Mouse (Mus musculus): Measurements from ENCODE around the gene Trp53bp2. TPM values are rescaled to one million over a fixed set of nuclear protein-coding genes. Genes with fewer than 3 reads are reported as not detected.

Trp53bp2 gene
- polyA plus RNA-seq, 1 experiment, result 12.5 TPM

GRCm38 (mm10) chr1:182399908-182400307 is 9.1 kb upstream of the Trp53bp2 start:
- H3K4me1 ChIP-seq (ENCODE audit: control insufficient read depth, insufficient read depth, low read length), result no peaks in the 10 kb centered on the region
- H3K27ac ChIP-seq (ENCODE audit: insufficient read depth, low read depth, low read length), result no peak overlapping the region
- H3K4me3 ChIP-seq (ENCODE audit: insufficient read depth, low read length), result no peak overlapping the region
- TF ChIP-seq CTCF (IDR thresholded peaks at IDR 0.05; ENCODE audit: low read depth, low read length), result no peak
- TF ChIP-seq POLR2A (IDR thresholded peaks at IDR 0.05; ENCODE audit: borderline replicate concordance, low read depth, low read length), result no peak

DNA sequence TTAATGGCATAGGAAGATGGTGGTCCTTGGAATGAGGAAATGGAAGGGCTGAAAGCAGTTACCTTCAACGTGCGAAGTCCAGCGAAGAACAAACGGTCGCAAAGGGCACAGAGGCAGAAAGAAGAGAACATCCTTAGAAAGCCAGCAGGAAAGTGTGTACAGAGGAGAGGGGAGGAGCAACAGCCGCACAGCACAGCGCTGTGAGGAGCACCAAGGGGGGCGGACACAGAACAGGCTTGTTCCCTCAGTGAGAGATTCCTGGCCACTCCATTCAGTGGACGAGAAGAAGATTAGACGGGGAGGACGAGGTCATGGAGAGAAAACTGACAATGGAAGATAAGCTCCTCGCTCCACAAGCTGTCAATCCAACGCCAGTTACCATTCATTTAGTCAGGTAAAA is 5.9 kb upstream of the Trp53bp2 start:
- Histone ChIP-seq H3K4me1 (ENCODE audit: control insufficient read depth, insufficient read depth, low read length) (no peaks in the 10 kb centered on the region), H3K27ac (ENCODE audit: insufficient read depth, low read depth, low read length) (no peak overlapping the region), H3K4me3 (ENCODE audit: insufficient read depth, low read length) (no peak overlapping the region)
- no peak for TF ChIP-seq POLR2A (IDR thresholded peaks at IDR 0.05; ENCODE audit: borderline replicate concordance, low read depth, low read length)
- no peak for TF ChIP-seq CTCF (IDR thresholded peaks at IDR 0.05; ENCODE audit: low read depth, low read length)

DNA sequence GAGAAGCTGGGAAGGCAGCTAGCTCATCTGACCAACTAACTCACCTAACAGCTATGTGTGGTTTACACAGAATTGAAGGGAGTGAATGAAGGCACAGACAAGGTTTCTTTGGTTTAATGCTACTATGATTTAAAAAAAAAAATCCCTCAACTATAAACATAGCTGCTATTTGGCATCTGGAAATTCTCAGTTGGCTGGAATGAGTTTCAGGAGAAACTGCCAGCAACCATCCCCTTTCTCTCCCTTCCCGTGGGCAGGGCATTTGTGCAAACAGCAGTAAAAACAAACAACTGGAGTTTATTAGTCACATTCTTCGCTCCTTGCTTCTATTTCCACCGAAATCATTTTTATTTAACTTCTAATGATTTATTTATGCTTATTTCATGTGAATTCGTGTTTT is 2.4 kb upstream of the Trp53bp2 start:
- peaks cover 5% of the 10 kb centered on the region for H3K4me1 ChIP-seq (ENCODE audit: control insufficient read depth, insufficient read depth, low read length)
- TF ChIP-seq CTCF (IDR thresholded peaks at IDR 0.05; ENCODE audit: low read depth, low read length), result no peak
- no peak for TF ChIP-seq POLR2A (IDR thresholded peaks at IDR 0.05; ENCODE audit: borderline replicate concordance, low read depth, low read length)
- no peak overlapping the region for H3K27ac ChIP-seq (ENCODE audit: insufficient read depth, low read depth, low read length)
- H3K4me3 ChIP-seq (ENCODE audit: insufficient read depth, low read length), result no peak overlapping the region

- H3K27ac ChIP-seq (ENCODE audit: insufficient read depth, low read depth, low read length), result no peak overlapping the region
- H3K4me3 ChIP-seq (ENCODE audit: insufficient read depth, low read length), result peak overlapping the region; percentile 57
- TF ChIP-seq POLR2A (IDR thresholded peaks at IDR 0.05; ENCODE audit: borderline replicate concordance, low read depth, low read length) (no peak), CTCF (IDR thresholded peaks at IDR 0.05; ENCODE audit: low read depth, low read length) (no peak)
- peaks cover 14% of the 10 kb centered on the region for H3K4me1 ChIP-seq (ENCODE audit: control insufficient read depth, insufficient read depth, low read length)
Measured at GRCm38 (mm10) chr1:182408243-182408642, 729 bp upstream of the Trp53bp2 start.

GRCm38 (mm10) chr1:182409401-182410173 is 615 bp downstream of the Trp53bp2 start:
- H3K4me3 ChIP-seq (ENCODE audit: insufficient read depth, low read length), result peak overlapping the region; percentile 93
- H3K27ac ChIP-seq (ENCODE audit: insufficient read depth, low read depth, low read length), result peak overlapping the region; percentile 46
- H3K4me1 ChIP-seq (ENCODE audit: control insufficient read depth, insufficient read depth, low read length), result peaks cover 14% of the 10 kb centered on the region
- TF ChIP-seq CTCF (IDR thresholded peaks at IDR 0.05; ENCODE audit: low read depth, low read length), result no peak
- TF ChIP-seq POLR2A (IDR thresholded peaks at IDR 0.05; ENCODE audit: borderline replicate concordance, low read depth, low read length), result no peak

GRCm38 (mm10) chr1:182412586-182413270 is 3.8 kb downstream of the Trp53bp2 start:
- TF ChIP-seq CTCF (IDR thresholded peaks at IDR 0.05; ENCODE audit: low read depth, low read length), result no peak
- H3K4me3 ChIP-seq (ENCODE audit: insufficient read depth, low read length), result no peak overlapping the region
- H3K27ac ChIP-seq (ENCODE audit: insufficient read depth, low read depth, low read length), result no peak overlapping the region
- H3K4me1 ChIP-seq (ENCODE audit: control insufficient read depth, insufficient read depth, low read length), result peaks cover 14% of the 10 kb centered on the region

GRCm38 (mm10) chr1:182419481-182419880 is 10.5 kb downstream of the Trp53bp2 start:
- Histone ChIP-seq H3K27ac (ENCODE audit: insufficient read depth, low read depth, low read length) (no peak overlapping the region), H3K4me3 (ENCODE audit: insufficient read depth, low read length) (no peak overlapping the region), H3K4me1 (ENCODE audit: control insufficient read depth, insufficient read depth, low read length) (peaks cover 14% of the 10 kb centered on the region)
- TF ChIP-seq POLR2A (IDR thresholded peaks at IDR 0.05; ENCODE audit: borderline replicate concordance, low read depth, low read length) (no peak), CTCF (IDR thresholded peaks at IDR 0.05; ENCODE audit: low read depth, low read length) (no peak)

DNA sequence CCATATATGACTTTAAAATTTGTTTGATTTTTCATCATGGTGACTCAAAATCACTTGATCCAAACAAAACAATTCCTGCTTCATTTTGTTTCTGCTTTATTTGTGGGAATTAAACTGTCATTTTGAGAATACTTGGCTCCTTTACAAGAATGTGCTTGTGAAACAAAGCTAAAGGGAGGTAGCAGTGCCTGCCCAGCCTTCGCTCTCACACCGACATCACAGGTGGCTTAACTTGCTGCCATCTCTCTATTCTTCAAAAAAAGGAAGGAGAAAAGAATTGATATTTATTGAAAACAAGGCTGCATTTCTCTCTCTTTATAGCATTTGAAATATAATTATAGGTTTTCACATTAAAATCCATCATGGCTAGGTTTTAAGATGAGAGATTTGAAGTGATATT is 15.3 kb downstream of the Trp53bp2 start:
- H3K27ac ChIP-seq (ENCODE audit: insufficient read depth, low read depth, low read length), result no peak overlapping the region
- H3K4me1 ChIP-seq (ENCODE audit: control insufficient read depth, insufficient read depth, low read length), result peaks cover 16% of the 10 kb centered on the region
- no peak overlapping the region for H3K4me3 ChIP-seq (ENCODE audit: insufficient read depth, low read length)
- TF ChIP-seq CTCF (IDR thresholded peaks at IDR 0.05; ENCODE audit: low read depth, low read length) (no peak), POLR2A (IDR thresholded peaks at IDR 0.05; ENCODE audit: borderline replicate concordance, low read depth, low read length) (no peak)

DNA sequence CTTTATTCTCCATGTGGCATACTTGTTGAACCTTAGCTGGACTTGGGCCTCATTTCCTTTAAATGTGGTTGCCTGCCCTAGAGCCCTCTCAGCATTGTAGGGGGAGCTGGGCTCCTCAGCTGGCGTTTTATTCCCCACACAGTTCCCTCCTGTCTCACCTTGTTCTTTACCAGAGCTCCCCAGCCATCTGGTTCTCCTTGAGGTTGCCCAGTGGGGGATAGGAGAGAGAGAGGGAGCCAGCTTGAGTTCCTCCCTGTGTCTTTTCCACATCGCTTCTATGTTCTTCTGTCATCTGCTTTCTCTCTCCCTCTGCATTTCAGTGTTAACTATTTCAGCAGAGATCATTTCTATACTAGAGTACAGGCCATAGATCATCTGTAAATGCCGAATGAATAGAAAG is 16.2 kb downstream of the Trp53bp2 start:
- H3K4me1 ChIP-seq (ENCODE audit: control insufficient read depth, insufficient read depth, low read length), result peaks cover 16% of the 10 kb centered on the region
- TF ChIP-seq CTCF (IDR thresholded peaks at IDR 0.05; ENCODE audit: low read depth, low read length) (no peak), POLR2A (IDR thresholded peaks at IDR 0.05; ENCODE audit: borderline replicate concordance, low read depth, low read length) (no peak)
- H3K4me3 ChIP-seq (ENCODE audit: insufficient read depth, low read length), result no peak overlapping the region
- H3K27ac ChIP-seq (ENCODE audit: insufficient read depth, low read depth, low read length), result no peak overlapping the region

GRCm38 (mm10) chr1:182426444-182426843 is 17.5 kb downstream of the Trp53bp2 start:
- Histone ChIP-seq H3K27ac (ENCODE audit: insufficient read depth, low read depth, low read length) (no peak overlapping the region), H3K4me3 (ENCODE audit: insufficient read depth, low read length) (no peak overlapping the region), H3K4me1 (ENCODE audit: control insufficient read depth, insufficient read depth, low read length) (peaks cover 7% of the 10 kb centered on the region)
- TF ChIP-seq CTCF (IDR thresholded peaks at IDR 0.05; ENCODE audit: low read depth, low read length) (no peak), POLR2A (IDR thresholded peaks at IDR 0.05; ENCODE audit: borderline replicate concordance, low read depth, low read length) (no peak)
